Mouse (Mus musculus) CH12.LX (cell line): ENCODE measurements around the gene C330021F23Rik. TPM values are rescaled to one million over a fixed set of nuclear protein-coding genes. Genes with fewer than 3 reads are reported as not detected.

Experiments used
- DNase-seq: peaks from one replicate; pipeline ENCODE4 v3.0.0-alpha.2; 2013; ENCODE audit errors: extremely low read depth
- H3K27ac ChIP-seq: 2 replicates; pipeline ENCODE4 v1.5.1; 2012; ENCODE audit warnings: low read depth, mild to moderate bottlenecking, control low read depth, moderate library complexity; ENCODE audit not compliant: insufficient read depth
- H3K27me3 ChIP-seq: replicated peaks from 2 replicates; pipeline ENCODE3; 2012; ENCODE audit warnings: inconsistent platforms
- H3K36me3 ChIP-seq, 2 experiments: replicated peaks in 1 of 2; 2 replicates each; pipeline versions ENCODE3 to v1.6.1; 2012; ENCODE audit warnings: inconsistent platforms in 1 of 2, low read length in 1 of 2, mild to moderate bottlenecking in 1 of 2, mixed read lengths in 1 of 2, moderate library complexity in 1 of 2; ENCODE audit not compliant: control insufficient read depth in 1 of 2, insufficient read depth in 1 of 2
- H3K4me1 ChIP-seq, 2 experiments: 2 replicates each; pipeline ENCODE4 v1.6.1; 2012; ENCODE audit warnings: inconsistent platforms in 1 of 2, moderate library complexity in 1 of 2; ENCODE audit not compliant: insufficient read depth in 2 of 2, control insufficient read depth in 1 of 2
- H3K4me2 ChIP-seq: 2 replicates; pipeline ENCODE4 v1.6.1; 2012; ENCODE audit warnings: low read depth, mild to moderate bottlenecking, control low read depth; ENCODE audit not compliant: poor library complexity, insufficient read depth, severe bottlenecking
- H3K4me3 ChIP-seq, 3 experiments: fragments of 150-350 bp in 1 of 3; sonication (generic) in 1 of 3; replicated peaks in 1 of 3; 2 replicates each; pipeline versions ENCODE3 to v1.5.1; 2011 to 2012; ENCODE audit warnings: low read depth in 2 of 3, low read length in 2 of 3, mild to moderate bottlenecking in 2 of 3, moderate library complexity in 2 of 3, control low read depth in 1 of 3, improper control_type of control experiment in 1 of 3, inconsistent platforms in 1 of 3, mixed read lengths in 1 of 3; ENCODE audit not compliant: poor library complexity in 1 of 3
- H3K79me2 ChIP-seq: replicated peaks from 2 replicates; pipeline ENCODE4 v1.6.1; 2012; ENCODE audit warnings: mild to moderate bottlenecking, moderate library complexity; ENCODE audit not compliant: control insufficient read depth, poor library complexity, insufficient read depth, severe bottlenecking; ENCODE audit errors: extremely low read depth
- H3K9ac ChIP-seq: 2 replicates; pipeline ENCODE4 v1.6.1; 2012; ENCODE audit warnings: low read depth, mild to moderate bottlenecking, control low read depth, moderate library complexity; ENCODE audit not compliant: insufficient read depth
- H3K9me3 ChIP-seq: replicated peaks from 2 replicates; pipeline ENCODE3; 2012; ENCODE audit warnings: low read length, inconsistent platforms, mixed read lengths
- BHLHE40 ChIP-seq: IDR thresholded peaks from 2 replicates; pipeline ENCODE4 v1.6.1; 2011; ENCODE audit warnings: mild to moderate bottlenecking, low read depth, low read length, improper control_type of control experiment
- CTCF ChIP-seq, 2 experiments: IDR thresholded peaks in 1 of 2; conservative IDR thresholded peaks in 1 of 2; 2 replicates each; pipeline ENCODE4 v1.5.1; 2011 to 2012; ENCODE audit warnings: low read depth in 2 of 2, low read length in 2 of 2, improper control_type of control experiment in 1 of 2, inconsistent platforms in 1 of 2, mild to moderate bottlenecking in 1 of 2, moderate library complexity in 1 of 2
- E2F4 ChIP-seq: IDR thresholded peaks from 2 replicates; pipeline ENCODE4 v1.6.1; 2011; ENCODE audit warnings: low read depth, low read length, improper control_type of control experiment; ENCODE audit not compliant: insufficient replicate concordance
- ELF1 ChIP-seq: IDR thresholded peaks from 2 replicates; pipeline ENCODE4 v1.6.1; 2014; ENCODE audit warnings: low read depth, mild to moderate bottlenecking, inconsistent platforms, low read length, improper control_type of control experiment
- EP300 ChIP-seq: IDR thresholded peaks from 2 replicates; pipeline ENCODE4 v1.6.1; 2011; ENCODE audit warnings: low read length, improper control_type of control experiment
- ETS1 ChIP-seq: conservative IDR thresholded peaks from 2 replicates; pipeline ENCODE4 v1.6.1; 2012; ENCODE audit warnings: low read depth, mild to moderate bottlenecking, inconsistent platforms, low read length, improper control_type of control experiment, moderate library complexity
- GABPA ChIP-seq: IDR thresholded peaks from 2 replicates; pipeline ENCODE4 v1.6.1; 2012; ENCODE audit warnings: low read depth, low read length, improper control_type of control experiment, inconsistent platforms; ENCODE audit not compliant: insufficient replicate concordance
- HCFC1 ChIP-seq: IDR thresholded peaks from 2 replicates; pipeline ENCODE4 v1.6.1; 2012; ENCODE audit warnings: low read depth, mild to moderate bottlenecking, inconsistent platforms, low read length, improper control_type of control experiment
- IRF4 ChIP-seq: IDR thresholded peaks from 2 replicates; pipeline ENCODE4 v1.6.1; 2014; ENCODE audit warnings: low read depth, mild to moderate bottlenecking, inconsistent platforms, low read length, improper control_type of control experiment
- JUN ChIP-seq: IDR thresholded peaks from 2 replicates; pipeline ENCODE4 v1.6.1; 2011; ENCODE audit warnings: low read depth, mild to moderate bottlenecking, low read length, improper control_type of control experiment, moderate library complexity; ENCODE audit not compliant: insufficient read depth
- JUND ChIP-seq: conservative IDR thresholded peaks from 2 replicates; pipeline ENCODE4 v1.6.1; 2011; ENCODE audit warnings: low read depth, low read length, improper control_type of control experiment
- MAX ChIP-seq: IDR thresholded peaks from 2 replicates; pipeline ENCODE4 v1.6.1; 2011; ENCODE audit warnings: low read length, improper control_type of control experiment
- MAZ ChIP-seq: IDR thresholded peaks from 2 replicates; pipeline ENCODE4 v1.6.1; 2012; ENCODE audit warnings: low read depth, mild to moderate bottlenecking, inconsistent platforms, low read length, improper control_type of control experiment, moderate library complexity
- MXI1 ChIP-seq: IDR thresholded peaks from 2 replicates; pipeline ENCODE4 v1.6.1; 2011; ENCODE audit warnings: mild to moderate bottlenecking, low read depth, low read length, improper control_type of control experiment
- NRF1 ChIP-seq: IDR thresholded peaks from 2 replicates; pipeline ENCODE4 v1.6.1; 2014; ENCODE audit warnings: low read depth, mild to moderate bottlenecking, inconsistent platforms, low read length, improper control_type of control experiment, moderate library complexity
- PAX5 ChIP-seq: IDR thresholded peaks from 2 replicates; pipeline ENCODE4 v1.6.1; 2012; ENCODE audit warnings: low read length, inconsistent platforms, mixed read lengths
- POLR2A ChIP-seq: IDR thresholded peaks from 2 replicates; pipeline ENCODE4 v1.6.1; 2011; ENCODE audit warnings: low read depth, mild to moderate bottlenecking, improper control_type of control experiment, low read length
- POLR2AphosphoS2 ChIP-seq: IDR thresholded peaks from 2 replicates; pipeline ENCODE4 v1.6.1; 2011; ENCODE audit warnings: low read depth, low read length, improper control_type of control experiment
- RAD21 ChIP-seq: IDR thresholded peaks from 2 replicates; pipeline ENCODE4 v1.6.1; 2011; ENCODE audit warnings: low read depth, mild to moderate bottlenecking, low read length, improper control_type of control experiment, moderate library complexity
- SIN3A ChIP-seq: IDR thresholded peaks from 2 replicates; pipeline ENCODE4 v1.6.1; 2012; ENCODE audit warnings: low read length, improper control_type of control experiment, inconsistent platforms
- SMC3 ChIP-seq: IDR thresholded peaks from 2 replicates; pipeline ENCODE4 v1.6.1; 2011; ENCODE audit warnings: low read depth, low read length, improper control_type of control experiment
- TBP ChIP-seq: conservative IDR thresholded peaks from 2 replicates; pipeline ENCODE4 v1.6.1; 2011; ENCODE audit warnings: low read depth, low read length, improper control_type of control experiment
- TCF12 ChIP-seq: IDR thresholded peaks from 2 replicates; pipeline ENCODE4 v1.6.1; 2014; ENCODE audit warnings: low read depth, mild to moderate bottlenecking, inconsistent platforms, low read length, improper control_type of control experiment
- USF1 ChIP-seq: IDR thresholded peaks from 2 replicates; pipeline ENCODE4 v1.6.1; 2014; ENCODE audit warnings: low read depth, mild to moderate bottlenecking, inconsistent platforms, low read length, improper control_type of control experiment
- USF2 ChIP-seq: conservative IDR thresholded peaks from 2 replicates; pipeline ENCODE4 v1.6.1; 2011; ENCODE audit warnings: low read depth, low read length, improper control_type of control experiment
- ZC3H11A ChIP-seq: IDR thresholded peaks from 2 replicates; pipeline ENCODE4 v1.6.1; 2012; ENCODE audit warnings: low read depth, mild to moderate bottlenecking, inconsistent platforms, low read length, improper control_type of control experiment
- ZKSCAN1 ChIP-seq: IDR thresholded peaks from 2 replicates; pipeline ENCODE4 v1.6.1; 2012; ENCODE audit warnings: low read depth, inconsistent platforms, low read length, improper control_type of control experiment, borderline replicate concordance
- ZMIZ1 ChIP-seq: IDR thresholded peaks from 2 replicates; pipeline ENCODE4 v1.6.1; 2012; ENCODE audit warnings: low read depth, mild to moderate bottlenecking, inconsistent platforms, low read length, improper control_type of control experiment
- ZNF384 ChIP-seq: IDR thresholded peaks from 2 replicates; pipeline ENCODE4 v1.6.1; 2012; ENCODE audit warnings: low read depth, low read length, improper control_type of control experiment, inconsistent platforms
- dilution Hi-C: fragments of 300-500 bp; cut with MboI; formaldehyde crosslinking; loops from 2 replicates; pipeline ENCODE4 v1.14.3; 2020; ENCODE audit warnings: low sequenced_read_pairs; ENCODE audit not compliant: extremely low pct_unique_long_range_greater_than_20kb, extremely low pct_ligation_motif_present
- in situ Hi-C: fragments of 300-500 bp; cut with MboI; formaldehyde crosslinking; loops from 3 replicates; pipeline ENCODE4 v1.14.3; 2019; ENCODE audit warnings: low sequenced_read_pairs, low pct_ligation_motif_present, low pct_unique_long_range_greater_than_20kb, mixed read lengths
- polyA plus RNA-seq: library from polyadenylated mRNA; unstranded; fragments of >175 nt; gene quantifications from 2 replicates; pipeline ENCODE4 v1.2.1, GENCODE M21; 2012; ENCODE audit warnings: low read depth; ENCODE audit not compliant: insufficient read length
- total RNA-seq, 2 experiments: library from RNA; depleted of rRNA; stranded (reverse); fragments of 300-350 nt in 1 of 2; fragments of >200 nt in 1 of 2; gene quantifications; 2 replicates each; pipeline ENCODE4 v1.2.3; 2012 to 2014

C330021F23Rik gene
- total and polyA plus RNA-seq, 3 experiments, result 1.0 to 1.1 TPM; not detected in 1

GRCm38 (mm10) chr8:3588258-3588633, 20.5 kb downstream of the C330021F23Rik start:
- Histone ChIP-seq H3K27ac (no peak overlapping the region), H3K9ac (no peak overlapping the region), H3K79me2 (no peaks in the 10 kb centered on the region), H3K4me1 (no peaks in the 10 kb centered on the region; a peak in 1 of 4 replicates), H3K27me3 (peaks cover 24% of the 10 kb centered on the region), H3K36me3 (no peaks in the 10 kb centered on the region), H3K4me2 (peak overlapping the region; percentile 82), H3K9me3 (no peaks in the 10 kb centered on the region), H3K4me3 (no peak overlapping the region)
- in situ Hi-C loops (no loop called here), dilution Hi-C loops (no loop called here)
- TF ChIP-seq SMC3 (no peak), CTCF (conservative IDR thresholded peaks at IDR 0.05 in 1 of 2, IDR thresholded peaks at IDR 0.05 in 1 of 2; ENCODE audit: low read depth in 2 of 2, low read length in 2 of 2) (no peak)
- DNase-seq, result no peak

- dilution Hi-C loops, result no loop called here
- in situ Hi-C loops, result no loop called here
Measured at GRCm38 (mm10) chr8:3593470-3593869, 25.7 kb downstream of the C330021F23Rik start.

GRCm38 (mm10) chr8:3594466-3594865, 26.7 kb downstream of the C330021F23Rik start:
- no peak for DNase-seq
- peaks cover 8 to 16% of the 10 kb centered on the region in 2 experiments for H3K4me1 ChIP-seq
- dilution Hi-C loops (no loop called here), in situ Hi-C loops (no loop called here)
- H3K9me3 ChIP-seq, result no peaks in the 10 kb centered on the region
- no peaks in the 10 kb centered on the region for H3K79me2 ChIP-seq
- no peak overlapping the region for H3K27ac ChIP-seq
- H3K4me2 ChIP-seq, result no peak overlapping the region
- no peak overlapping the region for H3K9ac ChIP-seq
- peaks cover 2% of the 10 kb centered on the region for H3K27me3 ChIP-seq
- H3K36me3 ChIP-seq, result no peaks in the 10 kb centered on the region
- TF ChIP-seq SMC3, result no peak
- no peak for TF ChIP-seq ETS1
- no peak for TF ChIP-seq IRF4
- no peak for TF ChIP-seq POLR2A
- no peak for TF ChIP-seq TCF12
- TF ChIP-seq MXI1, result no peak
- TF ChIP-seq MAZ, result no peak
- no peak for TF ChIP-seq ZNF384
- no peak for TF ChIP-seq HCFC1
- no peak for TF ChIP-seq GABPA
- no peak for TF ChIP-seq USF1
- TF ChIP-seq USF2, result no peak
- TF ChIP-seq MAX, result no peak
- no peak for TF ChIP-seq NRF1
- TF ChIP-seq BHLHE40, result no peak
- TF ChIP-seq JUN, result no peak
- TF ChIP-seq ZKSCAN1, result no peak
- TF ChIP-seq, all 38 proteins: peak for 0
- H3K4me3 ChIP-seq, result no peak overlapping the region

More at GRCm38 (mm10) chr8:3593470-3593869, 25.7 kb downstream of the C330021F23Rik start:
- TF ChIP-seq ZMIZ1 (no peak), POLR2AphosphoS2 (no peak), JUND (no peak), HCFC1 (no peak), RAD21 (no peak), PAX5 (no peak), TBP (no peak), MAX (no peak), ELF1 (no peak), SIN3A (no peak), GABPA (no peak), EP300 (no peak), BHLHE40 (no peak), E2F4 (no peak), NRF1 (no peak), ZC3H11A (no peak)
- peaks cover 4% of the 10 kb centered on the region for H3K27me3 ChIP-seq
- H3K79me2 ChIP-seq, result no peaks in the 10 kb centered on the region
- no peak overlapping the region for H3K4me3 ChIP-seq
- H3K4me2 ChIP-seq, result no peak overlapping the region
- no peaks in the 10 kb centered on the region for H3K36me3 ChIP-seq
- H3K4me1 ChIP-seq, result peaks cover 0 to 7% of the 10 kb centered on the region in 2 experiments; a peak in 3 of 4 replicates
- H3K9ac ChIP-seq, result no peak overlapping the region
- H3K9me3 ChIP-seq, result no peaks in the 10 kb centered on the region
- no peak for DNase-seq
- no peak overlapping the region for H3K27ac ChIP-seq
